Mouse (Mus musculus) hindbrain, embryonic 14.5 days (tissue): Measurements from ENCODE around the gene Rpl31. TPM values are rescaled to one million over a fixed set of nuclear protein-coding genes. Genes with fewer than 3 reads are reported as not detected.

Source experiments
- ATAC-seq: fragments of 200-750 bp; cut with Nextera tagmentation; 2 replicates; pipeline ENCODE4 v1.8.0; 2017; ENCODE audit warnings: moderate number of reproducible peaks, mild to moderate bottlenecking, moderate TSS enrichment, moderate library complexity; ENCODE audit not compliant: low FRiP score
- DNase-seq: peaks from one replicate; pipeline ENCODE4 v3.0.0-alpha.2; 2015; ENCODE audit warnings: low spot score
- H3K27ac ChIP-seq: fragments of 300-500 bp; sonication (generic); 2 replicates; pipeline ENCODE4 v1.5.1; 2014; ENCODE audit warnings: mild to moderate bottlenecking, moderate library complexity
- H3K27me3 ChIP-seq: fragments of 300-500 bp; sonication (generic); 2 replicates; pipeline ENCODE4 v1.6.1; 2014; ENCODE audit warnings: mild to moderate bottlenecking, low read length, mixed read lengths; ENCODE audit not compliant: control insufficient read depth, insufficient read depth
- H3K36me3 ChIP-seq: fragments of 300-500 bp; sonication (generic); replicated peaks from 2 replicates; pipeline ENCODE4 v1.6.1; 2014; ENCODE audit not compliant: control insufficient read depth, insufficient read depth
- H3K4me1 ChIP-seq: fragments of 300-500 bp; sonication (generic); replicated peaks from 2 replicates; pipeline ENCODE4 v1.6.1; 2014; ENCODE audit warnings: antibody characterized with exemption, low read length, mixed read lengths; ENCODE audit not compliant: control insufficient read depth, insufficient read depth
- H3K4me2 ChIP-seq: fragments of 300-500 bp; sonication (generic); replicated peaks from 2 replicates; pipeline ENCODE4 v1.6.1; 2014; ENCODE audit warnings: mild to moderate bottlenecking, moderate library complexity
- H3K4me3 ChIP-seq: fragments of 300-500 bp; sonication (generic); replicated peaks from 2 replicates; pipeline ENCODE4 v1.5.1; 2014; ENCODE audit warnings: mild to moderate bottlenecking, low read length
- H3K9ac ChIP-seq: fragments of 300-500 bp; sonication (generic); 2 replicates; pipeline ENCODE4 v1.6.1; 2014
- H3K9me3 ChIP-seq: fragments of 300-500 bp; sonication (generic); 2 replicates; pipeline ENCODE4 v1.6.1; 2016; ENCODE audit warnings: low read length; ENCODE audit not compliant: control insufficient read depth
- WGBS: fragments of 180-500 bp; shearing (Covaris S2); extraction: QIAGEN DNeasy Blood & Tissue Kit; methylation state at CpG from one replicate; pipeline ENCODE4 v1.1.7; 2014; 5-methylcytosine and 5-hydroxymethylcytosine counted together
- polyA plus RNA-seq: library from polyadenylated mRNA; unstranded; fragments of >200 nt; fragmentation: Nextera tagmentation; extraction: Ambion mirVana; gene quantifications from 2 replicates; pipeline ENCODE4 v1.2.1, GENCODE M21; 2014

The Rpl31 gene
- polyA plus RNA-seq, 1 experiment from 2014 or later, result 445 TPM

DNA sequence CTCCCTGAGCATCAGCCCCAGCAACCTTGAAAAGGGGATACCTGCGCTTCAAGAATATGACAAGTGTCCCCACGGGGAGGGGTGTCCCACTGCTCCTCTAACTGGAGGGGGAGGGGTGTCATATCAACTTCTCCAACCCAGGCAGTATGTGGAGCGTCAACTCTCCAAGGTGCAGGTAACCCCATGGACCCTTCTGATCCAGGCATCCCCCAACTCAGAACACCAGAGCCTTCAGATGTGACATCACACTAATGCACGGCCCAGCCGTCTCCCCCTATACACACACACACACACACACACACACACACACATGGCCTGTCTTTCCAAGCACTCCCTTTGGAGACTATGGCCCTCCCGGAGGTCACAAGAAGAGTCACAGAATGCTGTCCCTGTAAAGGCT is 24.0 kb downstream of the Rpl31 start:
- no peak for DNase-seq
- Histone ChIP-seq H3K9me3 (no peaks in the 10 kb centered on the region), H3K27ac (no peak overlapping the region), H3K9ac (no peak overlapping the region), H3K4me1 (no peaks in the 10 kb centered on the region), H3K27me3 (no peaks in the 10 kb centered on the region), H3K36me3 (no peaks in the 10 kb centered on the region), H3K4me2 (no peak overlapping the region), H3K4me3 (no peak overlapping the region)
- WGBS, result 85% methylated on average over 6 of the region's 6 CpGs
- peak; percentile 48; the same call in 1 of the 2 replicates for ATAC-seq

DNA sequence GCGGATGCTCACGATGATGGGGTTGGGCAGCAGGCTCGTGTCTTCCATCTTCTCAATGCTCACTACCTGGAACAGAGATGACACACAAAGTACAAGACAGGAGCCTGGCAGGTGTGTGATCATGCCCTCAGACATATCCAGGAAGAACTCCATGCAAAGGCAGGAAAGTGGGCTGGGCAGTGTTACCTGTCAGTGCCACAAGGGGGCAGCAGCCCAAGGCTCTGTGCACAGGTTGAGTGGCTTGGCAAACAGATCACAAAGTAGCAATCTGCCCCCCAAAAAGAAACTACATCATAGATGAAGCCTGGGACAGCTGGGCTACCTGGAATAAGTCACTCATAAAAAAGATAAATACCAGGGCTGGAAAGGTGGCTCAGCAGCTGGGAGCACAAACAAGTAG is 24.5 kb downstream of the Rpl31 start:
- 0 out of 2 replicates have a peak, but pooled peaks cover 2% of the 10 kb centered on the region for H3K9me3 ChIP-seq
- no peak overlapping the region for H3K9ac ChIP-seq
- no peak overlapping the region for H3K4me2 ChIP-seq
- DNase-seq (peak; percentile 83), ATAC-seq (peak; percentile 55; the same call in 1 of the 2 replicates)
- H3K4me1 ChIP-seq, result no peaks in the 10 kb centered on the region
- no peaks in the 10 kb centered on the region for H3K27me3 ChIP-seq
- WGBS, result 64% methylated on average over 3 of the region's 3 CpGs
- no peaks in the 10 kb centered on the region for H3K36me3 ChIP-seq
- no peak overlapping the region for H3K27ac ChIP-seq
- no peak overlapping the region for H3K4me3 ChIP-seq

- Histone ChIP-seq H3K27ac (no peak overlapping the region), H3K36me3 (no peaks in the 10 kb centered on the region), H3K9me3 (0 out of 2 replicates have a peak, but pooled peaks cover 3% of the 10 kb centered on the region), H3K4me1 (no peaks in the 10 kb centered on the region), H3K4me2 (no peak overlapping the region), H3K4me3 (no peak overlapping the region), H3K27me3 (no peaks in the 10 kb centered on the region), H3K9ac (no peak overlapping the region)
- no peak for ATAC-seq
- WGBS, result 91% methylated on average over 8 of the region's 8 CpGs
- no peak for DNase-seq
Observed at GRCm38 (mm10) chr1:39393217-39393867, 25.7 kb downstream of the Rpl31 start.

DNA sequence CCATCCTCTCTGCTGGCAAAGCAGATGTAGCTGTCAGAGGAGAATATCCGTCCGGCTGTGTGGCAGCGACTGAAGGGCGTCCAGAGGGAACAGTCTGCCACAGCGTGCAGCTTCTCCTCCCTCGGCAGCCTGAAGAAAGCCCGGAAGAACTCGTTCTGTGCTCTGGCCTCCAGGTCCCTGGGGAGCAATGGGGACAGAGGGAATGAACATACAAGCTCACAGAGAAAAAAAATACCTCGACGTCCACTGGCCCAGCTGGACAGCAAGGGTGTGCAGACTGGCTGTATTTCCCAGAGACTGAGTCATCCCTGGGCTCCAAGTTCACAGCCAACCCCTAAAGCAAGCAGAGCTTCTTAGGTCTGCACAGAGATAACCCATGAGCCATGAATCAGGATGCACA is 26.5 kb downstream of the Rpl31 start:
- no peak overlapping the region for H3K9ac ChIP-seq
- H3K36me3 ChIP-seq, result no peaks in the 10 kb centered on the region
- 52% methylated on average over 10 of the region's 10 CpGs for WGBS
- ATAC-seq, result no peak
- no peak for DNase-seq
- H3K4me1 ChIP-seq, result no peaks in the 10 kb centered on the region
- H3K27me3 ChIP-seq, result no peaks in the 10 kb centered on the region
- no peak overlapping the region for H3K27ac ChIP-seq
- no peak overlapping the region for H3K4me3 ChIP-seq
- no peak overlapping the region for H3K4me2 ChIP-seq
- 0 out of 2 replicates have a peak, but pooled peaks cover 3% of the 10 kb centered on the region for H3K9me3 ChIP-seq

GRCm38 (mm10) chr1:39394650-39395049 is 27.0 kb downstream of the Rpl31 start:
- 83% methylated on average over 3 of the region's 3 CpGs for WGBS
- Histone ChIP-seq H3K9me3 (0 out of 2 replicates have a peak, but pooled peaks cover 3% of the 10 kb centered on the region), H3K4me1 (no peaks in the 10 kb centered on the region), H3K27ac (no peak overlapping the region), H3K9ac (no peak overlapping the region), H3K36me3 (no peaks in the 10 kb centered on the region), H3K4me2 (no peak overlapping the region), H3K4me3 (no peak overlapping the region), H3K27me3 (no peaks in the 10 kb centered on the region)
- no peak for DNase-seq
- no peak for ATAC-seq

- Histone ChIP-seq H3K4me3 (no peak overlapping the region), H3K36me3 (no peaks in the 10 kb centered on the region), H3K27ac (no peak overlapping the region), H3K9ac (no peak overlapping the region), H3K27me3 (no peaks in the 10 kb centered on the region), H3K4me1 (no peaks in the 10 kb centered on the region), H3K4me2 (no peak overlapping the region), H3K9me3 (0 out of 2 replicates have a peak, but pooled peaks cover 3% of the 10 kb centered on the region)
- no peak for DNase-seq
- no peak for ATAC-seq
- 77% methylated on average over 4 of the region's 4 CpGs for WGBS
Observed at GRCm38 (mm10) chr1:39396347-39396746, 28.7 kb downstream of the Rpl31 start.

DNA sequence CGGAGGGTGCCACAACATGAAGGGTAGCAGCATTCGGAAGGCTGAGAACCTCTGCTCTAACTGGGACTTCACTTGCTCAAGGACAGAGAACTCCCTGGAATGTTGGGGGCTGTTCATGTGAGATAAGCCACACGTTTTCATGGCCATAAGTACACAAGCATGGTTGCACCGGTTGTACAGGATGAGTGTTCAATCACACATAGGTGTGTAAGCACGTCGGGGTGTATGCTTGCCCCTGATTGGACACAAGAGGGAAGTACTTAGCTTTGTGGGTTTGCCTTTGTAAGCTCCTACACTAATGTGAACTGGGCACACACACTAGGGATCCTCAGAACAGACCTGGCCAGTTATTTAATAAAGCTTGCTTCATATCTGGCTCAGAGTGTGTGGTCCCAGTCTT is 30.6 kb downstream of the Rpl31 start:
- no peak overlapping the region for H3K4me2 ChIP-seq
- no peaks in the 10 kb centered on the region for H3K27me3 ChIP-seq
- H3K9ac ChIP-seq, result no peak overlapping the region
- no peak for DNase-seq
- WGBS, result 97% methylated on average over 6 of the region's 6 CpGs
- H3K27ac ChIP-seq, result no peak overlapping the region
- no peaks in the 10 kb centered on the region for H3K4me1 ChIP-seq
- no peaks in the 10 kb centered on the region for H3K36me3 ChIP-seq
- ATAC-seq, result no peak
- 0 out of 2 replicates have a peak, but pooled peaks cover 3% of the 10 kb centered on the region for H3K9me3 ChIP-seq
- no peak overlapping the region for H3K4me3 ChIP-seq

- no peak overlapping the region for H3K9ac ChIP-seq
- no peaks in the 10 kb centered on the region for H3K36me3 ChIP-seq
- no peak overlapping the region for H3K27ac ChIP-seq
- WGBS, result 80% methylated on average over 4 of the region's 4 CpGs
- no peaks in the 10 kb centered on the region for H3K4me1 ChIP-seq
- DNase-seq (no peak), ATAC-seq (no peak)
- 0 out of 2 replicates have a peak, but pooled peaks cover 3% of the 10 kb centered on the region for H3K9me3 ChIP-seq
- H3K27me3 ChIP-seq, result no peaks in the 10 kb centered on the region
- no peak overlapping the region for H3K4me3 ChIP-seq
- H3K4me2 ChIP-seq, result no peak overlapping the region
Observed at GRCm38 (mm10) chr1:39399228-39399627, 31.6 kb downstream of the Rpl31 start.

- no peak for DNase-seq
- Histone ChIP-seq H3K27ac (no peak overlapping the region), H3K4me3 (no peak overlapping the region), H3K36me3 (no peaks in the 10 kb centered on the region), H3K4me2 (no peak overlapping the region), H3K27me3 (no peaks in the 10 kb centered on the region), H3K4me1 (no peaks in the 10 kb centered on the region), H3K9me3 (0 out of 2 replicates have a peak, but pooled peaks cover 3% of the 10 kb centered on the region), H3K9ac (no peak overlapping the region)
- ATAC-seq, result no peak
- 90% methylated on average over 3 of the region's 3 CpGs for WGBS
Observed at GRCm38 (mm10) chr1:39400173-39400572, 32.5 kb downstream of the Rpl31 start.
